Mouse (Mus musculus) cortical plate, adult 2 months (tissue): ENCODE results near the gene Lrrc74b.

Source experiments
- CTCF ChIP-seq: fragments of 200-500 bp; IDR thresholded peaks from 2 replicates; pipeline ENCODE4 v1.5.1; 2011; ENCODE audit warnings: mild to moderate bottlenecking, control low read depth, low read length; ENCODE audit not compliant: insufficient read depth; ENCODE audit errors: extremely low read depth
- POLR2A ChIP-seq: fragments of 200-500 bp; IDR thresholded peaks from 2 replicates; pipeline ENCODE4 v1.6.1; 2011; ENCODE audit warnings: mild to moderate bottlenecking, low read length, control low read depth; ENCODE audit not compliant: insufficient read depth; ENCODE audit errors: extremely low read depth

DNA sequence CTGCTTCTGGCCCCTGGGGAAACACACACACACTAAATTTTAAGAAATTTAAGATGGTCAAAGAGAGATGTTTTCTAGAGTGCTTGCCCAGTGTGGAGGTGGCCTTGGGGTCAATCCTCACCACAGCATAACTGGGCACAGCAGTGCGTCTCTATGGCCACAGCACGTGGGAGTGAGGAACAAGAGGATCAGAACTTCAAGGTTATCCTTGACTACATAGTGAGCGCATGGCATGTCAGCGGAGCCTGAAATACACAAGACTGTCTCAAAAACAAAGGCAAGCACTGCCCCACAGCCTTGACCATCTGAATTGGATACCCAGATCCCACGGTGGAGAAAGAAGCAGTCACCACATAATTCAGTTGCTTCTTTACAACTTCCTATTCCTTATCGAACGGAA lies 23.5 kb upstream of the Lrrc74b start:
- TF ChIP-seq CTCF (no peak), POLR2A (no peak)
